Mouse (Mus musculus) embryonic facial prominence, embryonic 15.5 days (tissue): ENCODE data around the gene Olfr205. TPM values are rescaled to one million over a fixed set of nuclear protein-coding genes. Genes with fewer than 3 reads are reported as not detected.

Experiments used
- polyA plus RNA-seq: library from polyadenylated mRNA; unstranded; fragments of >200 nt; fragmentation: Nextera tagmentation; extraction: Ambion mirVana; gene quantifications from 2 replicates; pipeline ENCODE4 v1.2.1, GENCODE M21; 2015

The Olfr205 gene
- polyA plus RNA-seq, 1 experiment from 2014 or later, result 0.27 TPM

Other genes starting within 250 kb of the Olfr205 start
- not detected in 2 replicates for gene Olfr191, start 241.3 kb downstream of the Olfr205 start, polyA plus RNA-seq
- not detected in 2 replicates for gene Olfr193, start 219.3 kb downstream of the Olfr205 start, polyA plus RNA-seq
- not detected in 2 replicates for gene Olfr194, start 210.1 kb downstream of the Olfr205 start, polyA plus RNA-seq
- gene Olfr195, start 184.1 kb downstream of the Olfr205 start, polyA plus RNA-seq, result not detected in 2 replicates
- gene Olfr196, start 160.7 kb downstream of the Olfr205 start, polyA plus RNA-seq, result 0.17 TPM in 1 of 2 replicates, not detected in the other
- not detected in 2 replicates for gene Olfr198, start 127.6 kb downstream of the Olfr205 start, polyA plus RNA-seq
- gene Olfr199, start 111.4 kb downstream of the Olfr205 start, polyA plus RNA-seq, result not detected in 2 replicates
- not detected in 2 replicates for gene Olfr201, start 58.5 kb downstream of the Olfr205 start, polyA plus RNA-seq
- 0.18 and 0.36 TPM in 2 replicates for gene Olfr202, start 44.3 kb downstream of the Olfr205 start, polyA plus RNA-seq
- not detected in 2 replicates for gene Olfr203, start 32.3 kb downstream of the Olfr205 start, polyA plus RNA-seq
- not detected in 2 replicates for gene Olfr204, start 12.9 kb downstream of the Olfr205 start, polyA plus RNA-seq
- gene Olfr206, start 18.1 kb upstream of the Olfr205 start, polyA plus RNA-seq, result 0.21 TPM in 1 of 2 replicates, not detected in the other
- not detected in 2 replicates for gene Olfr209, start 32.9 kb upstream of the Olfr205 start, polyA plus RNA-seq
- gene Gabrr3, start 76.2 kb upstream of the Olfr205 start, polyA plus RNA-seq, result 0.04 and 0.05 TPM in 2 replicates
- gene Riox2, start 140.6 kb upstream of the Olfr205 start, polyA plus RNA-seq, result 30.8 and 36.2 TPM in 2 replicates